ENCODE assay signal across 11 mouse cellular contexts in genomic region chr15:6323577-6323976, GRCm38 (mm10). TPM values are rescaled to one million over a fixed set of nuclear protein-coding genes. Genes with fewer than 3 reads are reported as not detected.
DNase-seq lines count a peak whose midpoint lies in the region; ATAC-seq and TF ChIP-seq lines count a peak whose summit lies in the region.
"Had no signal": no experiment of that assay in that cellular context is flagged by ENCODE, and none has a peak within 500 bp of the region (broad histone marks: within the 10 kb centered on the region; RNA-seq: fewer than 3 reads in every experiment).

No protein-coding gene starts in this region.

- no peaks in the 10 kb centered on the region for H3K4me1 ChIP-seq in hindbrain, embryonic 15.5 days (replicated peaks)
- H3K4me1 ChIP-seq in hindbrain, embryonic 12.5 days: no peaks in the 10 kb centered on the region
- no peaks in the 10 kb centered on the region for H3K4me1 ChIP-seq in midbrain, postnatal 0 days (ENCODE audit: insufficient read depth, low read length)
- no peaks in the 10 kb centered on the region for H3K4me1 ChIP-seq in midbrain, embryonic 10.5 days

- no peak overlapping the region for H3K9ac ChIP-seq in hindbrain, embryonic 15.5 days
- H3K9ac ChIP-seq in hindbrain, embryonic 12.5 days: no peak overlapping the region
- no peak overlapping the region for H3K9ac ChIP-seq in midbrain, postnatal 0 days (replicated peaks; ENCODE audit: low read length, poor library complexity, severe bottlenecking)

- no peaks in the 10 kb centered on the region for H3K9me3 ChIP-seq in hindbrain, embryonic 15.5 days
- H3K9me3 ChIP-seq in hindbrain, embryonic 12.5 days (replicated peaks): no peaks in the 10 kb centered on the region
- H3K9me3 ChIP-seq in midbrain, postnatal 0 days (ENCODE audit: low read length): no peaks in the 10 kb centered on the region
- H3K9me3 ChIP-seq in midbrain, embryonic 10.5 days (replicated peaks): no peaks in the 10 kb centered on the region
- H3K9me3 ChIP-seq: G1E had no signal

- WGBS in hindbrain, embryonic 15.5 days: 69% methylated on average over 7 of the region's 7 CpGs
- 74% methylated on average over 7 of the region's 7 CpGs for WGBS in hindbrain, embryonic 12.5 days
- WGBS in midbrain, postnatal 0 days: 78% methylated on average over 7 of the region's 7 CpGs
- WGBS in midbrain, embryonic 10.5 days: 90% methylated on average over 7 of the region's 7 CpGs

- H3K4me2 ChIP-seq in hindbrain, embryonic 15.5 days: no peak overlapping the region
- no peak overlapping the region for H3K4me2 ChIP-seq in hindbrain, embryonic 12.5 days (replicated peaks)
- H3K4me2 ChIP-seq in midbrain, postnatal 0 days (ENCODE audit: low read depth, low read length, poor library complexity, severe bottlenecking): no peak overlapping the region

- no peaks in the 10 kb centered on the region for H3K27me3 ChIP-seq in hindbrain, embryonic 15.5 days
- no peaks in the 10 kb centered on the region for H3K27me3 ChIP-seq in hindbrain, embryonic 12.5 days
- H3K27me3 ChIP-seq in midbrain, postnatal 0 days (ENCODE audit: insufficient read depth, low read length): no peaks in the 10 kb centered on the region
- no peaks in the 10 kb centered on the region for H3K27me3 ChIP-seq in midbrain, embryonic 10.5 days (ENCODE audit: low read depth, poor library complexity, severe bottlenecking)

- no peaks in the 10 kb centered on the region for H3K36me3 ChIP-seq in hindbrain, embryonic 15.5 days
- no peaks in the 10 kb centered on the region for H3K36me3 ChIP-seq in hindbrain, embryonic 12.5 days
- H3K36me3 ChIP-seq in midbrain, postnatal 0 days (ENCODE audit: insufficient read depth, low read length): no peaks in the 10 kb centered on the region
- no peaks in the 10 kb centered on the region for H3K36me3 ChIP-seq in midbrain, embryonic 10.5 days
- H3K36me3 ChIP-seq: G1E had no signal

- peak; percentile 10 for DNase-seq in midbrain, postnatal 0 days (ENCODE audit: low spot score)
- DNase-seq in midbrain, embryonic 10.5 days (ENCODE audit: low spot score): no peak
- peak; percentile 16 to 66 for DNase-seq in layer of hippocampus, adult 2 months (ENCODE audit: low spot score in 2 of 2)
- no peak for DNase-seq in ovary, postnatal 14 days (ENCODE audit: low spot score)
- no peak for DNase-seq in gastrocnemius, postnatal 36 days
- DNase-seq: cerebellum, adult 18-20 months; thymus, adult 18-20 months had no signal

- intact Hi-C loops in gastrocnemius, postnatal 36 days (cut with DNase I): no loop called here

- no peak for TF ChIP-seq CTCF in midbrain, postnatal 0 days (IDR thresholded peaks at IDR 0.05)
- TF ChIP-seq CTCF in layer of hippocampus, adult 2 months (conservative IDR thresholded peaks at IDR 0.05): no peak

- ATAC-seq in hindbrain, embryonic 15.5 days (ENCODE audit: low FRiP score, low read depth): peak; percentile 54; the same call in 1 of the 2 replicates
- ATAC-seq in hindbrain, embryonic 12.5 days (ENCODE audit: low FRiP score): no peak
- no peak for ATAC-seq in midbrain, postnatal 0 days (ENCODE audit: low FRiP score)

- no peak overlapping the region for H3K4me3 ChIP-seq in hindbrain, embryonic 15.5 days
- no peak overlapping the region for H3K4me3 ChIP-seq in hindbrain, embryonic 12.5 days
- no peak overlapping the region for H3K4me3 ChIP-seq in midbrain, postnatal 0 days (ENCODE audit: low read depth, low read length)
- no peak overlapping the region for H3K4me3 ChIP-seq in midbrain, embryonic 10.5 days
- no peak overlapping the region for H3K4me3 ChIP-seq in layer of hippocampus, adult 2 months

- H3K27ac ChIP-seq in hindbrain, embryonic 15.5 days (replicated peaks): no peak overlapping the region
- no peak overlapping the region for H3K27ac ChIP-seq in hindbrain, embryonic 12.5 days
- no peak overlapping the region for H3K27ac ChIP-seq in midbrain, postnatal 0 days (ENCODE audit: low read depth, low read length)
- H3K27ac ChIP-seq in midbrain, embryonic 10.5 days (replicated peaks): no peak overlapping the region
- H3K27ac ChIP-seq in layer of hippocampus, adult 2 months: no peak overlapping the region
- H3K27ac ChIP-seq: kidney, postnatal 0 days had no signal

RNA-seq across cellular contexts. Expression of gene Dab2, which starts 24.0 kb away (rescaled TPM):
- 20.3 and 23.4 TPM in 2 replicates for polyA plus RNA-seq in hindbrain, embryonic 15.5 days (2015; fragmentation: Nextera tagmentation; extraction: Ambion mirVana)
- 63.5 and 81.0 TPM in 2 replicates for polyA plus RNA-seq in hindbrain, embryonic 12.5 days (2016; fragmentation: Nextera tagmentation; extraction: Ambion mirVana)
- total RNA-seq in midbrain, postnatal 0 days (2014; rRNA removed): 13.4 and 16.0 TPM in 2 replicates
- 15.5 and 16.9 TPM in 2 replicates for polyA plus RNA-seq in midbrain, postnatal 0 days (2015; fragmentation: Nextera tagmentation; extraction: Ambion mirVana)
- polyA plus RNA-seq in midbrain, embryonic 10.5 days (2016; fragmentation: Nextera tagmentation; extraction: Ambion mirVana): 37.8 and 53.4 TPM in 2 replicates
- 1 to 10 TPM; 8.9 to 9.8 TPM for total RNA-seq in layer of hippocampus, adult 2 months (2021)
- total RNA-seq in gastrocnemius, postnatal 36 days (2021): 10 to 100 TPM; 10.4 to 11.1 TPM
- polyA plus RNA-seq: G1E had no signal

Comparison
In these comparisons a context has a peak if more than half of its experiments do, and no peak if none do; other contexts are left out.
1. DNase-seq: peak in midbrain, postnatal 0 days (single experiment) and layer of hippocampus, adult 2 months (2 of 2); none in midbrain, embryonic 10.5 days (single experiment), ovary, postnatal 14 days (single experiment) and gastrocnemius, postnatal 36 days (0 of 2).